Mouse (Mus musculus): ENCODE data around the gene Eno3. TPM values are rescaled to one million over a fixed set of nuclear protein-coding genes. Genes with fewer than 3 reads are reported as not detected.

Gene Eno3
- polyA plus RNA-seq, 1 experiment from 2014 or later = 5.9 TPM

- H3K9me3 ChIP-seq (replicated peaks; ENCODE audit: control insufficient read depth, low read length) = no peaks in the 10 kb centered on the region
- under 1% methylated on average over 44 of the region's 44 CpGs for WGBS
- ATAC-seq = peak; percentile 97
- H3K4me2 ChIP-seq (ENCODE audit: low read length) = peak within 1 kb of the TSS; percentile 97
- H3K9ac ChIP-seq (ENCODE audit: low read length) = peak within 1 kb of the TSS; percentile 83
- peak; percentile 100 for DNase-seq (ENCODE audit: low spot score)
- peaks cover 14% of the 10 kb centered on the region for H3K4me1 ChIP-seq (ENCODE audit: control insufficient read depth, insufficient read depth, low read length)
- peaks cover 39% of the 10 kb centered on the region for H3K36me3 ChIP-seq (ENCODE audit: control insufficient read depth, insufficient read depth, low read length)
- peak within 1 kb of the TSS; percentile 96 for H3K27ac ChIP-seq (ENCODE audit: low read depth, low read length)
- H3K27me3 ChIP-seq (replicated peaks; ENCODE audit: control insufficient read depth, insufficient read depth, low read length) = no peaks in the 10 kb centered on the region
- H3K4me3 ChIP-seq (ENCODE audit: low read depth, low read length) = peak within 1 kb of the TSS; percentile 68
Measured at GRCm38 (mm10) chr11:70668771-70669505, 11.9 kb downstream of the Eno3 start, which contains the start of gene Spag7. Gene Spag7, minus strand, starts transcription at chr11:70669416.

- peaks cover 14% of the 10 kb centered on the region for H3K4me1 ChIP-seq (ENCODE audit: control insufficient read depth, insufficient read depth, low read length)
- under 1% methylated on average over 31 of the region's 31 CpGs for WGBS
Measured at GRCm38 (mm10) chr11:70669582-70670345, 12.8 kb downstream of the Eno3 start.

GRCm38 (mm10) chr11:70670483-70670882 lies 13.5 kb downstream of the Eno3 start:
- peaks cover 36% of the 10 kb centered on the region for H3K36me3 ChIP-seq (ENCODE audit: control insufficient read depth, insufficient read depth, low read length)
- ATAC-seq (no peak), DNase-seq (ENCODE audit: low spot score) (no peak)
- peak overlapping the region; percentile 68 for H3K4me3 ChIP-seq (ENCODE audit: low read depth, low read length)
- peaks cover 14% of the 10 kb centered on the region for H3K4me1 ChIP-seq (ENCODE audit: control insufficient read depth, insufficient read depth, low read length)
- peak overlapping the region; percentile 83 for H3K9ac ChIP-seq (ENCODE audit: low read length)
- no peaks in the 10 kb centered on the region for H3K9me3 ChIP-seq (replicated peaks; ENCODE audit: control insufficient read depth, low read length)
- 39% methylated on average over 14 of the region's 14 CpGs for WGBS
- H3K27me3 ChIP-seq (replicated peaks; ENCODE audit: control insufficient read depth, insufficient read depth, low read length) = no peaks in the 10 kb centered on the region
- H3K4me2 ChIP-seq (ENCODE audit: low read length) = peak overlapping the region; percentile 97
- peak overlapping the region; percentile 96; the same call in 1 of the 2 replicates for H3K27ac ChIP-seq (ENCODE audit: low read depth, low read length)

More at GRCm38 (mm10) chr11:70669582-70670345, 12.8 kb downstream of the Eno3 start:
- peaks cover 36% of the 10 kb centered on the region for H3K36me3 ChIP-seq (ENCODE audit: control insufficient read depth, insufficient read depth, low read length)
- peak overlapping the region; percentile 96 for H3K27ac ChIP-seq (ENCODE audit: low read depth, low read length)
- ATAC-seq = peak; percentile 47
- H3K27me3 ChIP-seq (replicated peaks; ENCODE audit: control insufficient read depth, insufficient read depth, low read length) = no peaks in the 10 kb centered on the region
- peak overlapping the region; percentile 97 for H3K4me2 ChIP-seq (ENCODE audit: low read length)
- H3K9ac ChIP-seq (ENCODE audit: low read length) = peak overlapping the region; percentile 83
- DNase-seq (ENCODE audit: low spot score) = peak; percentile 78
- peak overlapping the region; percentile 68 for H3K4me3 ChIP-seq (ENCODE audit: low read depth, low read length)
- no peaks in the 10 kb centered on the region for H3K9me3 ChIP-seq (replicated peaks; ENCODE audit: control insufficient read depth, low read length)

GRCm38 (mm10) chr11:70671333-70672047 lies 14.5 kb downstream of the Eno3 start:
- peaks cover 14% of the 10 kb centered on the region for H3K4me1 ChIP-seq (ENCODE audit: control insufficient read depth, insufficient read depth, low read length)
- H3K27me3 ChIP-seq (replicated peaks; ENCODE audit: control insufficient read depth, insufficient read depth, low read length) = no peaks in the 10 kb centered on the region
- DNase-seq (ENCODE audit: low spot score) (no peak), ATAC-seq (no peak)
- H3K4me3 ChIP-seq (ENCODE audit: low read depth, low read length) = no peak overlapping the region
- WGBS = 78% methylated on average over 16 of the region's 16 CpGs
- peak overlapping the region; percentile 97; the same call in 1 of the 2 replicates for H3K4me2 ChIP-seq (ENCODE audit: low read length)
- H3K27ac ChIP-seq (ENCODE audit: low read depth, low read length) = no peak overlapping the region
- H3K9ac ChIP-seq (ENCODE audit: low read length) = 0 out of 2 replicates have a peak overlapping the region, but pooled peaks have one; percentile 13
- peaks cover 39% of the 10 kb centered on the region for H3K36me3 ChIP-seq (ENCODE audit: control insufficient read depth, insufficient read depth, low read length)
- no peaks in the 10 kb centered on the region for H3K9me3 ChIP-seq (replicated peaks; ENCODE audit: control insufficient read depth, low read length)

GRCm38 (mm10) chr11:70674014-70674413 lies 17.0 kb downstream of the Eno3 start:
- Histone ChIP-seq H3K27ac (ENCODE audit: low read depth, low read length) (no peak overlapping the region), H3K4me2 (ENCODE audit: low read length) (no peak overlapping the region), H3K4me1 (ENCODE audit: control insufficient read depth, insufficient read depth, low read length) (peaks cover 7% of the 10 kb centered on the region; the same call in 1 of the 2 replicates), H3K27me3 (replicated peaks; ENCODE audit: control insufficient read depth, insufficient read depth, low read length) (no peaks in the 10 kb centered on the region), H3K36me3 (ENCODE audit: control insufficient read depth, insufficient read depth, low read length) (peaks cover 49% of the 10 kb centered on the region), H3K9ac (ENCODE audit: low read length) (no peak overlapping the region), H3K4me3 (ENCODE audit: low read depth, low read length) (no peak overlapping the region), H3K9me3 (replicated peaks; ENCODE audit: control insufficient read depth, low read length) (no peaks in the 10 kb centered on the region)
- DNase-seq (ENCODE audit: low spot score) (no peak), ATAC-seq (no peak)
- WGBS = 57% methylated on average over 6 of the region's 6 CpGs

GRCm38 (mm10) chr11:70674501-70674900 lies 17.5 kb downstream of the Eno3 start:
- 64% methylated on average over 11 of the region's 11 CpGs for WGBS
- DNase-seq (ENCODE audit: low spot score) (no peak), ATAC-seq (no peak)
- Histone ChIP-seq H3K9ac (ENCODE audit: low read length) (no peak overlapping the region), H3K27ac (ENCODE audit: low read depth, low read length) (no peak overlapping the region), H3K4me3 (ENCODE audit: low read depth, low read length) (no peak overlapping the region), H3K9me3 (replicated peaks; ENCODE audit: control insufficient read depth, low read length) (no peaks in the 10 kb centered on the region), H3K4me2 (ENCODE audit: low read length) (no peak overlapping the region), H3K27me3 (replicated peaks; ENCODE audit: control insufficient read depth, insufficient read depth, low read length) (no peaks in the 10 kb centered on the region), H3K4me1 (ENCODE audit: control insufficient read depth, insufficient read depth, low read length) (peaks cover 7% of the 10 kb centered on the region; the same call in 1 of the 2 replicates), H3K36me3 (ENCODE audit: control insufficient read depth, insufficient read depth, low read length) (peaks cover 54% of the 10 kb centered on the region)

GRCm38 (mm10) chr11:70678092-70678491 lies 21.1 kb downstream of the Eno3 start:
- ATAC-seq = no peak
- Histone ChIP-seq H3K9me3 (replicated peaks; ENCODE audit: control insufficient read depth, low read length) (no peaks in the 10 kb centered on the region), H3K4me2 (ENCODE audit: low read length) (no peak overlapping the region), H3K9ac (ENCODE audit: low read length) (no peak overlapping the region), H3K27ac (ENCODE audit: low read depth, low read length) (no peak overlapping the region), H3K36me3 (ENCODE audit: control insufficient read depth, insufficient read depth, low read length) (peaks cover 59% of the 10 kb centered on the region), H3K27me3 (replicated peaks; ENCODE audit: control insufficient read depth, insufficient read depth, low read length) (no peaks in the 10 kb centered on the region), H3K4me1 (ENCODE audit: control insufficient read depth, insufficient read depth, low read length) (peaks cover 8% of the 10 kb centered on the region), H3K4me3 (ENCODE audit: low read depth, low read length) (no peak overlapping the region)
- 84% methylated on average over 9 of the region's 9 CpGs for WGBS
- DNase-seq (ENCODE audit: low spot score) = no peak

GRCm38 (mm10) chr11:70678576-70678975 lies 21.6 kb downstream of the Eno3 start:
- Histone ChIP-seq H3K4me3 (ENCODE audit: low read depth, low read length) (no peak overlapping the region), H3K4me2 (ENCODE audit: low read length) (no peak overlapping the region), H3K4me1 (ENCODE audit: control insufficient read depth, insufficient read depth, low read length) (peaks cover 8% of the 10 kb centered on the region), H3K36me3 (ENCODE audit: control insufficient read depth, insufficient read depth, low read length) (peaks cover 64% of the 10 kb centered on the region), H3K9me3 (replicated peaks; ENCODE audit: control insufficient read depth, low read length) (no peaks in the 10 kb centered on the region), H3K9ac (ENCODE audit: low read length) (no peak overlapping the region), H3K27me3 (replicated peaks; ENCODE audit: control insufficient read depth, insufficient read depth, low read length) (no peaks in the 10 kb centered on the region), H3K27ac (ENCODE audit: low read depth, low read length) (no peak overlapping the region)
- WGBS = 79% methylated on average over 2 of the region's 2 CpGs
- ATAC-seq (no peak), DNase-seq (ENCODE audit: low spot score) (no peak)
